Mouse (Mus musculus): ENCODE measurements around the gene Ptpn13. TPM values are rescaled to one million over a fixed set of nuclear protein-coding genes. Genes with fewer than 3 reads are reported as not detected.

The Ptpn13 gene
- total RNA-seq, 1 experiment from 2014 or later = 0.47 TPM

DNA sequence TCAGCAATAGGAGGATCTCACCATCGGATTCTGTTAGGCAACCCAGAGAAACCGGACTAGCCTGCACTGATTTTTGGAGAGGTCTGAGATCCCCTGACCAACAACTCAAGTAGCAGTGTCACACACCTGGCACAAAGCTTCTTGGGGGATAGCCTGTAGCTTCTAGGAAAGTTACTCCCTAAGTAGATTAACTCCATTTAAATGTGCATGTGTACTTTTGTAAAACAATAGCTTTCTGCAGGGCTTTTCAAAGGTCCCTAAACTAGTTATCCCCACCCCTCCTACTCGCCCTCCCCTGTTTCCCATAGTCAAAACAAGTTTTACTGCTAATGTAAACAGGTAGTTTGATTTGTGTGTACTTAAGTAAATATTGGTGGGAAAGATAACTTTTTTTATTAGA lies 6.1 kb upstream of the Ptpn13 start:
- ATAC-seq (ENCODE audit: extremely low read depth, insufficient number of reproducible peaks, low FRiP score, poor library complexity, severe bottlenecking) = no peak

DNA sequence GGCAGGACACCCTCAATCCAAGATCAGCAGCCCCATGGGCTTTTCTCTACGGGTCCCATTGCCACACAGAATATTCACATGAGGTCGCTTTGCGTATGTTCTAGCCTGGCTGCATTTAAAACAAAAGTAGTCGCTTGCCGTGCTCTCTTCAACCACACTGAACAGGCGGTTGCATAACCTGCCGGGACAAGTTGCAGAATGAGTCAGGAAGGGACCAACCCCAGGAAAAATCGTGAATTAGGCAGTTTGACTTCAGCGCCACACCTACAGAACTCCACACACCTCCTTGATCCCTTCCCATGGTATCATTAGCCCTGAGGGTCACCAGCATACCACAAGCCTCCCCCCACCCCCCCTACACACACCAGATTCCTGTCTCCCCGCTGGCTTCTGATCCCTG lies 4.4 kb upstream of the Ptpn13 start:
- ATAC-seq (ENCODE audit: extremely low read depth, insufficient number of reproducible peaks, low FRiP score, poor library complexity, severe bottlenecking) = no peak

DNA sequence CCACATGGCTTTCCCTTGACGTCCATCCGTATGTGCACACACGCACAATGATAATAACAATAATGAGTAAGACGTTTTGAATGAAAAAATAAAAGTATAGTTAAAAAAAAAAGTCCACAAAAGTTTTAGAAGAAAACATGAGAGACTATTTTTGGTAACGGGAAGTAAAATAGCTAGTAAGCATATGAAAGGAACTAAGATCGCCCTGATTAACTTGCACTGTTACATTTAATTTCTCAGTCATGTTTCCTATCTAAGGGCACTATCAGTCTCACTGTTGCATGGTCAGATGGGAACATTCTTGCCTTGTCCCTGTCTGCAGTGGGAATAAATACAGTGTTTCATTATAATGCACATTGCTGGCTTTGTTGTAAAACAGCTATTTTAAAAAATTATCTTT lies 2.4 kb upstream of the Ptpn13 start:
- no peak for ATAC-seq (ENCODE audit: extremely low read depth, insufficient number of reproducible peaks, low FRiP score, poor library complexity, severe bottlenecking)

DNA sequence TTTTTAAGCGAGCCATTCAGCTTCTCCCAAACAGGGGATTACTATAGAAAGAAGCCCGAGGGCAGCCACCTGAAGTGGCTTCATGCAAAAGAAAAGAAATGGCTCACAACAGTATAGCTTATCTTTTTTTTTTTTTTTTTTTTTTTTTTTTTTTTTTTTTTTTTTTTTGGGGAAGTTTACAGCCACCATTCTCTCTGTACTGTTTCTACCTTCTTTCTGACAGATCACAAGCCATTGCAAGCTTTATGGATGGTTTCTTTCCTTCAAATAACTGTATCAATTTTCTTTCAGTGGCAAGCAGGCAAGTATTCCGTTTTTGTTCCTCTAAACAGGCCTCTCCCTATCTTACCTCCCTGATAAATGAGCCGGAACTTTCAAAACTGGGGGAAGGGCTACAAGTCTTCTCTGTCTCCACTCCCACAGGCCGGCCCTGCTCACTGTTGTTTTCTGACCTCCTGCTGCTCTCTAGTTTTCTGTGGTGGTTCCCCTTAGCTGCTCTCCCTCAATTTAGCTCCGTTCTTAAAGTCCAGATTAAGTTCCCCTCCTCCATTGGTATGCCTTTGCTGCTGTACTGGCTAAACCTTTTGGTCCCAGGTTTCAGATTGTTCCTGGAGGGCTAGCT lies 1.6 kb upstream of the Ptpn13 start:
- no peak for ATAC-seq (ENCODE audit: extremely low read depth, insufficient number of reproducible peaks, low FRiP score, poor library complexity, severe bottlenecking)

DNA sequence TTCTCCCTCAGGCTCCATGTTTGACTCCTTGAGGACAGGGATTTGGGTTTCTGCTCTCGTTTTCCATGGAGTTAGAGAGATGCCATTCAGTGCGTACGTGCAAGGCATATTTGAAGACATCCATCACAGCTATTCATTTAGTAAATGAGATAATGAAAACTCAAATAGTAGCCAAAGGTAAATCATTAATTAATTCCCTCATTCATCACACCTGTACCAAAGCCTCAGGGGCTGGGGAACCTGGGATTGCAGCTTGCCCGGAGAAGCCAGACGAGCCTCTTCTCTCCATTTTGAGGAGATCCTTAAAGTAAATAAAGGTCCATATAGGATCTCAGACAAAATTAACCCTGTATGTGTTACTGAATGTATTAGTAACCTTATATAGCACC lies 1.1 kb upstream of the Ptpn13 start:
- ATAC-seq (ENCODE audit: extremely low read depth, insufficient number of reproducible peaks, low FRiP score, poor library complexity, severe bottlenecking) = no peak

DNA sequence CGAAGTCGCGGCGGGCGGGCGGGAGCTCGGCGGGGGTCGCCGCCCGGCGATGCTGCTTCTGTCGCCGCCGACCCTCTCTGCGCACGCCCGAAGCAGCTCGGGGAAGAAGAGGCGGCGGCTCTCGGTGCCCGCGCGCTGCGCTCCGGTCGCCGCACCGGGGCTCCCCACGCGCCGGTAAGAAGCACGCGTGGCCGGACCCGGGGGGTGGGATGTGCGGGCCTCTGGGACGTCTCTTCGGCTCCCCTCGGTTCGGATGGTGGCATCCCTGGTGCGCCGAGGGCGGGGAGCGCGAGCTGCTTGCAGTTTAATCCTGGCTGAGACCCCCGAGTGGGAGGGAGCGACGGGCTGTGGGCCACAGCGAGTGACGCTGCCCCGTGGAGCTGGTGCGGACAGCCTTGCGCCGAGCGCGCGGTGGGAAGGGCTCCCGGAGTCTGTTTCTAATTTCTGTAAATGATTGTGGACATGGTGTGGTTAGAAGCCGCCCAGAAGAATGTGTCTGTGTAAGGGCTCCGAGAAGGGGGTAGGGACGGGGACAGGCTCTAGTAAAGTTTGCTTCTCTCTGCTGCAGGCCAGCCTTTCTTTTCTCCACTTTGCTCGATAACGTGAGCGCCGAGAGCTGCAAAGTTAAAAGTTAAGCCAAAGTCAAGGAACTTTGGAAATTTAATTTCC lies 505 bp downstream of the Ptpn13 start:
- ATAC-seq (ENCODE audit: extremely low read depth, insufficient number of reproducible peaks, low FRiP score, poor library complexity, severe bottlenecking) = no peak

DNA sequence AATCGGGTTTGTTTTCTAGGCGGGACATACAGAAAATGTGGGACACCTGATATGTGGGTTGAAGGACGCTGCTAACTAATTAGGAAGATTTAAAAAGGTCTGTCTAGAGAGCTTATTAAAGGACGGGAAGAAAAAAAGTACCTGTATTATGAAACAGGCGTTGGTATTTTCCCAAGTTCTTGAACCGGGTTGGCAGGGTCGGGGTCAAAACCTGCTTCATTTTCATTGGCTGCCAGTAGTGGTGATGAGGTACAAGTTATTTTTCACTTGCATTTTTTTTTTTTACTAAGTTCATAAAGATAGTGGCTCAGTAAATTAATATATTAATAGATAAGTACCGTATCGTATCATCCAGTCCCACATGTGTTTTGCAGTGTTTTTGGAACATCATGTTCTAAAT lies 1.3 kb downstream of the Ptpn13 start:
- ATAC-seq (ENCODE audit: extremely low read depth, insufficient number of reproducible peaks, low FRiP score, poor library complexity, severe bottlenecking) = no peak

DNA sequence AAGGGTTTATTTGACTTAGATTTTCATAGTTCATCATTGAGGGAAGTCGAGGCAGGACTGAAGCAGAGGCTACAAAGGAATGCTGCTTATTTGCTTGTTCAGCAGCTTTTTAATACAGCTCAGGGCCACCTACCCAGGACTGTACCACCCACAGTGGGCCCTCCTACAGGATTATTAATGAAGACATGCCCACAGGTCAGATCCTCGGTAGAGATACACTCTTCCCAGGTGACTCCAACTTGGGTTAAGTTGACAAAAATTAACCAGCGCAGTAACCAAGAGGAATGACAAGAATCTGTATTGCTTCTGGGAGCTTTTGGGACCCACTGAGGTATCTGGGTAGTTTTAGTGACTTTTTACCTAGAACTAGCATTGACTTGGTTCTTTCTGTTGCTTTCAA lies 6.0 kb downstream of the Ptpn13 start:
- no peak for ATAC-seq (ENCODE audit: extremely low read depth, insufficient number of reproducible peaks, low FRiP score, poor library complexity, severe bottlenecking)

DNA sequence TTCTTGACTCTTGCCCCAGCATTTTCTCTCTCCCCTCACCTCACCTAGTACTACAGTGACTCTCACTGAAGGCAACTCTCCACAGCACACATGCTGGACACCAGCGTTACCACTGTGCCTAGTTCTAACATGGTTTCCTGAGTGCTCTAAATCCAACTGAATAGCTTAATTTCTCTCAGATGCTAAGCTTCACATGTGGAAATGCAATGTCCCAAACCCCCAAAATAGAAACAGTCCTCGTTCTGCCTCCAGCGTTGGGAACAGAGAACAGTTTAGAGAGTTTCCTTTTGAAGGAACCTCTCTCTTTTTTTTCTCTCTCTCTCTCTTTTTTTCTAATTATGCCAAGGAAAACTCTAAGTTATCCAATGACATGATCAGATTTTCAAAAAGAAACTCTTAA lies 6.5 kb downstream of the Ptpn13 start:
- no peak for ATAC-seq (ENCODE audit: extremely low read depth, insufficient number of reproducible peaks, low FRiP score, poor library complexity, severe bottlenecking)

DNA sequence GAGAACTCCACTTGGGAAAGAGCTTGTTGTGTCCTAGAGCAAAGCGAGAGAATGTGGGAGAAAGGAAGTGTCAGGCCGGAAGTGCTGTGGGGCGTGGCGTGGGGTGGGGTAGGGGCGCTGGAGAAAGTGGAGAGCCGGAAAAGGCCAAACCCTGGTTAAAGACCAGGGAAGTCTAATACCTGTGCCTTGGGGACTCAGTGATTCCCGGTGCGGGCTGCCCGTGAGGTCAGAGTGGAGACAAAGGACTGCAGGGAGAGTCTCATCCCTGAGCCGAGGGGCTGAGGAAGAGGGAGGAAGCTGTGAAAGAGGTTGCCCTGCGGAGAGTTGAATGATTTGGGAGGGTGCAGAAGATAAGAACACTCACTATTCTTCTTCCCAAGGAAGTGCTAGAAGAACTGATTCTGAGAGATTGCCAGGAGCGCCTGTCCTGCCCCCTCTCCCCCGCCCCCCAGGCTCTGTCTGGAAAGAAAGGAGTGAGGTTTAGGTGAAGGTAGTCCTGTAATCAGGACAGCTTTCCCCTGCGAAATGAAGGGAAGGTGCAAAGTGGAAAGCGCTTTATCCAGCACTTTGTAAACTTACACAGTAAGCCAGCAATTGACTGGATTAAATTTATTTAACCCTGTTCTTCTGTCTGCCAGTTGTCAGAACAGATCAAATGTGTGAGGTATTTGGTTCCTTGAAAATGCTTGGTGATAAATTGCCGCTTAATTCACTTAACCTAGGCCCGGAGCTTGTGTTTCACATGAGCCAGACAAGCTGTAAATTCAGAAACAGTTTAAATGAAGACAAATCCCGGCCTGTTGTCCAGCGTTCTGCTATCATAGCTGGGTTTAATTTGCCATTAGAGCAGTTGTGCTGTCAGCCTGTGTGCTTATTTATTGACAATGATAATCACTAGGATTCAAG lies 11.3 kb downstream of the Ptpn13 start:
- no peak for ATAC-seq (ENCODE audit: extremely low read depth, insufficient number of reproducible peaks, low FRiP score, poor library complexity, severe bottlenecking)

DNA sequence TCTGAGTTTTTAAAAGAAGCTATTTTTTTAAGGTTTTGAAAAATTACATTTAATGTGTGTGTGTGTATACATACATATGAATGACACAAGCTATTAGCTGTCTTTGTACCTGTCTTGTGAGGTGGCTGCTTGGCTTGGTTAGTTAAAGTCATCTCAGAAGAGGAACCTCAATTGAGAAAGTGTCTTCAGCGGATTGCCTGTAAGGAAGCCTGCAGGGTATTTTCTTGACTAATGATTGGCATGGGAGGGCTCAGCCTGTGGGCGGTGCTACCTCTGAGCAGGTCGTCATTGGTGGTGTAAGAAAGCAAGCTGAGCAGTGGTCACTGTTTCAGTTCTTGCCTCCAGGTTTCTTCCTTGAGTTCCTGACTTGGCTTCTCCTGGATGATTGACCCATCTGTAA lies 12.7 kb downstream of the Ptpn13 start:
- no peak for ATAC-seq (ENCODE audit: extremely low read depth, insufficient number of reproducible peaks, low FRiP score, poor library complexity, severe bottlenecking)

DNA sequence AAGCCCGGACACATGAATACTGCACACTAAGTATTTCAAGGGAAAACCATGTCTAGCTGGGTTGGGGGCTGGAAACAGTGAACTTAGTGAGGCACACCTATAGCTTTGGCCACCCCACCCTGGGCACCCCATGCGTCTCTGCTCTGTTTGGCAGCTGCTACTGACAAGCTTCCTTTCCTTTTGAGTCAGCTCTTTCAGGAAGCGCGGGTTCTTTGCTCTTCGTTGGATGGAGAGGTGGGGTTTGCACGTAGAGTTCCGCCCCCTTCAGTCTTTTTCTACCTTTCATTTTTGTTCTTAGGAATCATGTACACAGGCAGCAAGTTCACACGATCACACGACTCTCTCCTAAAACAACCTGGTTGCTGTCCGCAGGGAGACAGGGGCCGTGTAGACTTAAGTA lies 14.2 kb downstream of the Ptpn13 start:
- no peak for ATAC-seq (ENCODE audit: extremely low read depth, insufficient number of reproducible peaks, low FRiP score, poor library complexity, severe bottlenecking)

DNA sequence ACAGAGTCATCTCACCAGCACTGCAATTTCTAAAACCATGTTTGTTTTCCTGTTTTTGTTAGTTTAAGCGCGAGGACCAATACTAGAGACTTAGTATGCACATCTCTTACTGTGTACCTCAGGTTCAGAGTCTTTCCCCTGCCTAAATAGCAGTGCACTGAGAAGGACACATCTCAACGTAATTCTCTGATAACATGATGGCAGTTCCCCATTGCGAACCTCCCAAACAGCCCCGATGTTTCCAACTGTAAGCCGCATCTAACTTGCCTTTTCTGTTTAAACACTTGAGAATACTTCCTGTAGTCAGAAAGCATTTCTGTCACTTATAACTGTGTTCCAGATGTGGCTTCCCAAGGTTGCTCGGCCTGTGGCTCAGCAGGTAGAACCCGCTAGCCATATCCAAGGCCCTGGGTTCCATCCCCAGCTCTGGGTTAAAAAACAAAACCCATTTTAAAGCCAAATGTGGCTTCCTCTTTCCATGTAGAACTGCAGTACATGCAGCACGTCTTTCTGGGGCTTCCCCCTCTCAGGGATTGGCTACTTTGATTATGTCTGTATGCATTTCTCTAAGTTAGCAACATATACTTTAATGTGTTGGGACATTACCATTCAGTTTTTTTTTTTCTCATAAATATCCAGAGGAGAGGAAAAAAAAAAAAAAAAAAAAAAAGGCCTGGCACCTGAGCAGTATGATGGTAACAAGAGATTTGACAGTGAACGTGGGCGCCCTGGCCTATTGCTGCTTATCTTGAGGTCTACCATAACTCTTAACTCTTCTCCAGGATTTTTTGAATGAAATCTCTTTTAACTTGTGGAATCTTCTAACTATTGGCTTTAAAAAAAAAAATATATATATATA lies 15.7 kb downstream of the Ptpn13 start:
- no peak for ATAC-seq (ENCODE audit: extremely low read depth, insufficient number of reproducible peaks, low FRiP score, poor library complexity, severe bottlenecking)

DNA sequence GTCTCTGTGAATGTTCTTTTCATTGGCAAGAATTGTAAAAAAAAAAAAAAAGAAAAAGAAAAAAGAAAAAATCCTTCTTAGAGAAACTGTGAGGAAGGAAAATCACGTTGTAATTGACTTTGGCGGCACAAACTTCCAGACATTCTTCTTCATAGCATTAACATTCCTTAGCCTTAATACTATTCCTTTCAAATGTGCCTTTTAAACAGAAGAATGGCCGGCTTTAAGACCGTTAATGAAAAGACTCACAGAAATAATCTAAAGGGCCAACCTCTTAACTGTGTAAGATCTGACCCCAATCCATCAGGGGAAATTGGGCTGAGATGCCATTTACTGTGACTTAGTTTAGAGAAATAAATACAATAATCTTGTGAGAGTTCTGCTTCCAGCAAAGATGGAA lies 16.7 kb downstream of the Ptpn13 start:
- no peak for ATAC-seq (ENCODE audit: extremely low read depth, insufficient number of reproducible peaks, low FRiP score, poor library complexity, severe bottlenecking)

DNA sequence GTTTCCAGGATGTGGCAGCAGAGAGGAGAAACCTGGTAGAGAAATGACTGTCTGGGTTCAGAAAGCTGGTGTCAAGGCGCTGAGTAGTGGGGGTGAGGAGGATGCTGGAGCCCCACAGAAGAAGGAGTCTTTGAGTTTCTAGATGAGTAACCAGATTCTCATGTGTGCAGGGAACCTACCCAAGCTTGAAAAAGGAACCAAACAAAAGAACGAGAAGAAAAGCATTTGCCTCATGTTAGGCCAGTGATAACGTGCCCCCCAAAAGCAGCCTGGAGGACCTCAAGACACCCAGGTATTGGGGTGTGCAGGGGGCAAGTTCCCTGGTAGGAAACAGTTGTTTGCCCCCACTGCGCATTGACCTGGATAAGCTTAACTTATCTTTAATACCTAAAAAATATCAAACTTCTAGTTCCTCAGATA lies 17.3 kb downstream of the Ptpn13 start:
- ATAC-seq (ENCODE audit: extremely low read depth, insufficient number of reproducible peaks, low FRiP score, poor library complexity, severe bottlenecking) = no peak

DNA sequence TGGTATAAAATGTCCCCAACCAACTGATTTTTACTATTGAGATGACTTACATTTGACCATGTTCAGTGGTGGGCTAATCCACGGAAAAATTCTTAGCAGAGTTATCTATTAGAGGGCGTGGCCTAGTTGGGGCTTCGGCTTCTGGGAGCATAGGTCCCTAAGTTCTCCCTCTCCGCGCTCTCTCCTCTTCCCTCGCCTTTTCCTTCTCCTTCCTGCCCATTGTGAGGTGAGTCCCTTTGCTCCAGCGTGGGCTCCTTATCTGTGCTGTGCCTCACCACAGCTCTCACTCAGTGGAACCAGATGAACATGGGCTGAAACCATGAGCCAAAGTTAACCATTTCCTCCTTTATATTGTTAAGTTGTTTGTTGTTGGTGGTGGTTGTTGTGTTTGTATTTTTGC lies 17.9 kb downstream of the Ptpn13 start:
- no peak for ATAC-seq (ENCODE audit: extremely low read depth, insufficient number of reproducible peaks, low FRiP score, poor library complexity, severe bottlenecking)

DNA sequence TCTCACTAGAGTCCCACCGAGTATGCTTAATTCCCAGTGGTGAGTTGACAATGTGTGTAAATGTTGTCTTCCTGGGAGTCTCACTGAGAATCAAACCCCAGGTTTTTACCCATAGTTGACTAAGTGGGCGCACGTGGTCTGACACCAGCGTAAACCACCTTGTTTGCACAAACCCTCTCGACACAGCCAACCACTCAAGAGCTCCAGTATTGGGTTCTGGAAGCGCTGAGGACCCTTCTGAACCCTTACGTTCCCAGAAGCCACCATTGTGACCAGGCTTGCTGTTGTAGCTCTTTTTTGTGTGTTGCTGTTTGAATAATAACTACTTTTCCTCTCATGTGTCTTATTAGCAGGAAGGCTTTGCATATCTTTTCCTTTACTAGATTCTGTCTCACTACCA lies 20.4 kb downstream of the Ptpn13 start:
- no peak for ATAC-seq (ENCODE audit: extremely low read depth, insufficient number of reproducible peaks, low FRiP score, poor library complexity, severe bottlenecking)

DNA sequence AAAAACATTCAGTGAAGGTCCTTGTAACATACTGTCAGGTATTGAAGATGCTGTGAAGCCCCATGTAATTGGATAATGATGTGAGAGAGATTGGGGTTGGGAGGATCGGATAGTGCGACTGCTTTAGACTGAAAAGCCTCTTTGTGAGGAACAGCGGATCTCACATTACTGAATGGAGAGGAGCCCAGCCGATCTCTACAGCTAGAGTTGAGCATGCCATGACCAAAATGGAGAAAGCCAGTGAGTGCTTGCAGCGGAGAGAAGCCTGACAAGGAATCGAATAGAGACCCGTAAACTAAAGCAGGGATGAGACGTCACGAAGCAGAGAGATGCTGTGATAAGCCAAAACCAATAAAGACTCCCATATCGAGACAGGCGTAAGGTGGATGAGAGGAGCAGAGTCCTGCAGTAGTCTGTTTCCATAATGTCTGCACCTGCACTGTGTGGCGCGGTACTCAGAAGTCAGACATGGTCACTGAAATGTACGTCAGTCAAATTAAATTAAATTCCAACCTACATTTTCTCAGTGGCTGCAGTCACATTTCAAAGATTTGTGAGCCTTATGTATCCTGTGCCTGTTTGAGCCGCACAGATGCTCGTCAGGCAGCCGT lies 22.9 kb downstream of the Ptpn13 start:
- ATAC-seq (ENCODE audit: extremely low read depth, insufficient number of reproducible peaks, low FRiP score, poor library complexity, severe bottlenecking) = no peak

DNA sequence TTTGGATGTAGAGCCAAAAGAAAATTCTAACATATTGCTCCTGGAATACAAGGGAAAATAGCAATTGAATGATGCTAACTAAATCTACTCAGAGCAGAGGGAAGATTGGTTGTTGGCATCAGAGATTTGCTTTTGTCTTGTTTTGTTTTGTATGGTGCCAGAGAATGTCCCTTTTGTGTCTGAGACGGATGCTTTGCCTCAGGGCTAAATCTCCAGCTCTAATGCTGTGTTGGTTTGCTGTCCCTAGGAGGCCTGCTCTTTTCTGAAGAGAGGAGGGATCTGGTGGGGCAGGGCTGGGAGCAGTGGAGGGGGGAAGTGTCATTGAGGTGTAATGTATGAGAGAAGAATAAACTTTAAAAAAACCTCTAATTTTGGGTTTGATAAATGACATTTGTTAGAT lies 23.5 kb downstream of the Ptpn13 start:
- no peak for ATAC-seq (ENCODE audit: extremely low read depth, insufficient number of reproducible peaks, low FRiP score, poor library complexity, severe bottlenecking)

Measured in neutrophil, adult 5-6 weeks (primary cell).